Mouse (Mus musculus): ENCODE measurements around the gene Tmf1. TPM values are rescaled to one million over a fixed set of nuclear protein-coding genes. Genes with fewer than 3 reads are reported as not detected.

Gene Tmf1
- total and polyA plus RNA-seq, 3 experiments, result 12.7 to 26.4 (median 22.3) TPM

DNA sequence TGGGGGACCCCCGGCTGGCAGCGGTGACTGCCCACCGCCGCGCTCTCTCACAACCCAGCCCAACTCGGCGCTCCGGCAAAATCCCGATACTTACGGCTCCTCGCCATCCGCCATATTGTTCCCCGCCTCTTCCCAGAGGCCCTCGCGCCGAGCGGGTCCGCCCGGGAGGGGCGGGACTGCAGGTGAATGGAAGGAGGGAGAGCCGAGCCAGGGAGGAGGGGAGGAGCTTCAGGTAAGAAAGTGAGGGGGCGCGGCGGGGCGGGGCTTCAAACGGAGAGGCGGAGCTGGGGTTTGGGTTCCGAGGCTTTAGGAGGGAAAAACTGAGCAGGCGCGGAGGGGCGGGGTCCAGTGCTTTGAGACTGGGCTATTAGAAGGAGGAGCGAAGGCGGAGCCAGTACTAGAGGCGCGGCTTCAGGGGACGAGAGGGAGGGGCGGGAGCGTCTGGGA, 26.5 kb upstream of the Tmf1 start, which contains the start of gene Uba3:
TSS of gene Uba3 (minus strand) at position 209 of the 447 bp plus-strand sequence.
- H3K9me3 ChIP-seq (replicated peaks; ENCODE audit: low read length), result no peaks in the 10 kb centered on the region
- dilution Hi-C loops (cut with MboI; ENCODE audit: extremely low pct_ligation_motif_present, extremely low pct_unique_long_range_greater_than_20kb, low sequenced_read_pairs) (no loop called here), in situ Hi-C loops (cut with MboI; ENCODE audit: low pct_ligation_motif_present, low pct_unique_long_range_greater_than_20kb, low sequenced_read_pairs) (loop anchor here (25.0 kb wide), 1 partner anchor 632 kb away; no protein-coding TSS in a partner anchor)
- H3K4me3 ChIP-seq (replicated peaks in 1 of 3; ENCODE audit: low read depth in 2 of 3, low read length in 2 of 3, poor library complexity in 1 of 3), result peak within 1 kb of the TSS; percentile 72 to 84 (median 82)
- H3K27me3 ChIP-seq (replicated peaks), result no peaks in the 10 kb centered on the region
- peak within 1 kb of the TSS; percentile 11 for H3K4me2 ChIP-seq (ENCODE audit: insufficient read depth, low read depth, poor library complexity, severe bottlenecking)
- peaks cover 6 to 9% of the 10 kb centered on the region in 2 experiments for H3K36me3 ChIP-seq (replicated peaks in 1 of 2; ENCODE audit: control insufficient read depth in 1 of 2, insufficient read depth in 1 of 2, low read length in 1 of 2)
- peak; percentile 99 for DNase-seq (ENCODE audit: extremely low read depth)
- H3K9ac ChIP-seq (ENCODE audit: insufficient read depth, low read depth), result peak within 1 kb of the TSS; percentile 100
- H3K4me1 ChIP-seq (ENCODE audit: control insufficient read depth in 1 of 2, insufficient read depth in 2 of 2), result peaks cover 4 to 64% of the 10 kb centered on the region in 2 experiments
- H3K27ac ChIP-seq (ENCODE audit: insufficient read depth, low read depth), result peak within 1 kb of the TSS; percentile 54
- H3K79me2 ChIP-seq (replicated peaks; ENCODE audit: control insufficient read depth, extremely low read depth, insufficient read depth, poor library complexity, severe bottlenecking), result peaks cover 37% of the 10 kb centered on the region
- peak; percentile 93 for TF ChIP-seq POLR2A (IDR thresholded peaks at IDR 0.05; ENCODE audit: low read depth, low read length)
- no peak for TF ChIP-seq SMC3 (IDR thresholded peaks at IDR 0.05; ENCODE audit: low read depth, low read length)
- peak; percentile 81 for TF ChIP-seq NRF1 (IDR thresholded peaks at IDR 0.05; ENCODE audit: low read depth, low read length)
- TF ChIP-seq ZKSCAN1 (IDR thresholded peaks at IDR 0.05; ENCODE audit: borderline replicate concordance, low read depth, low read length), result no peak
- TF ChIP-seq MEF2A (IDR thresholded peaks at IDR 0.05; ENCODE audit: borderline replicate concordance, low read depth, low read length), result peak; percentile 67; the same call in 1 of the 2 replicates
- peak; percentile 42; the same call in 1 of the 2 replicates for TF ChIP-seq ELF1 (IDR thresholded peaks at IDR 0.05; ENCODE audit: low read depth, low read length)
- TF ChIP-seq ZNF384 (IDR thresholded peaks at IDR 0.05; ENCODE audit: low read depth, low read length), result no peak
- 0 out of 2 replicates have a peak, but pooled peaks have one; percentile 55 for TF ChIP-seq KAT2A (IDR thresholded peaks at IDR 0.05; ENCODE audit: insufficient replicate concordance, low read length)
- no peak for TF ChIP-seq EP300 (IDR thresholded peaks at IDR 0.05; ENCODE audit: low read length)
- TF ChIP-seq IRF4 (IDR thresholded peaks at IDR 0.05; ENCODE audit: low read depth, low read length), result peak; percentile 44; the same call in 1 of the 2 replicates
- TF ChIP-seq ZMIZ1 (IDR thresholded peaks at IDR 0.05; ENCODE audit: low read depth, low read length), result peak; percentile 91
- TF ChIP-seq E2F4 (IDR thresholded peaks at IDR 0.05; ENCODE audit: insufficient replicate concordance, low read depth, low read length), result no peak
- no peak for TF ChIP-seq USF1 (IDR thresholded peaks at IDR 0.05; ENCODE audit: low read depth, low read length)
- TF ChIP-seq MAFK (IDR thresholded peaks at IDR 0.05; ENCODE audit: insufficient replicate concordance, low read length), result no peak
- no peak for TF ChIP-seq BHLHE40 (IDR thresholded peaks at IDR 0.05; ENCODE audit: low read depth, low read length)
- no peak for TF ChIP-seq CHD1 (IDR thresholded peaks at IDR 0.05; ENCODE audit: low read depth, low read length)
- no peak for TF ChIP-seq RCOR1 (conservative IDR thresholded peaks at IDR 0.05; ENCODE audit: low read depth, low read length)
- no peak for TF ChIP-seq RAD21 (IDR thresholded peaks at IDR 0.05; ENCODE audit: low read depth, low read length)
- TF ChIP-seq UBTF (IDR thresholded peaks at IDR 0.05; ENCODE audit: low read depth, low read length), result no peak
- no peak for TF ChIP-seq USF2 (conservative IDR thresholded peaks at IDR 0.05; ENCODE audit: low read depth, low read length)
- TF ChIP-seq CHD2 (IDR thresholded peaks at IDR 0.05; ENCODE audit: low read length), result 0 out of 2 replicates have a peak, but pooled peaks have one; percentile 14
- TF ChIP-seq MYC (IDR thresholded peaks at IDR 0.05; ENCODE audit: low read depth, low read length), result no peak
- no peak for TF ChIP-seq ETS1 (conservative IDR thresholded peaks at IDR 0.05; ENCODE audit: low read depth, low read length)
- peak; percentile 89 for TF ChIP-seq NELFE (IDR thresholded peaks at IDR 0.05; ENCODE audit: low read depth, low read length)
- no peak for TF ChIP-seq CTCF (conservative IDR thresholded peaks at IDR 0.05 in 1 of 2, IDR thresholded peaks at IDR 0.05 in 1 of 2; ENCODE audit: low read depth in 2 of 2, low read length in 2 of 2)
- peak; percentile 84 for TF ChIP-seq MAZ (IDR thresholded peaks at IDR 0.05; ENCODE audit: low read depth, low read length)
- no peak for TF ChIP-seq JUN (IDR thresholded peaks at IDR 0.05; ENCODE audit: insufficient read depth, low read depth, low read length)
- TF ChIP-seq ZC3H11A (IDR thresholded peaks at IDR 0.05; ENCODE audit: low read depth, low read length), result no peak
- TF ChIP-seq MAX (IDR thresholded peaks at IDR 0.05; ENCODE audit: low read length), result no peak
- TF ChIP-seq JUND (conservative IDR thresholded peaks at IDR 0.05; ENCODE audit: low read depth, low read length), result no peak
- no peak for TF ChIP-seq GABPA (IDR thresholded peaks at IDR 0.05; ENCODE audit: insufficient replicate concordance, low read depth, low read length)
- TF ChIP-seq PAX5 (IDR thresholded peaks at IDR 0.05; ENCODE audit: low read length), result no peak
- TF ChIP-seq TBP (conservative IDR thresholded peaks at IDR 0.05; ENCODE audit: low read depth, low read length), result 0 out of 2 replicates have a peak, but pooled peaks have one; percentile 16
- TF ChIP-seq SIN3A (IDR thresholded peaks at IDR 0.05; ENCODE audit: low read length), result no peak
- TF ChIP-seq MXI1 (IDR thresholded peaks at IDR 0.05; ENCODE audit: low read depth, low read length), result peak; percentile 60; the same call in 1 of the 2 replicates
- TF ChIP-seq POLR2AphosphoS2 (IDR thresholded peaks at IDR 0.05; ENCODE audit: low read depth, low read length), result no peak
- peak; percentile 98 for TF ChIP-seq TCF12 (IDR thresholded peaks at IDR 0.05; ENCODE audit: low read depth, low read length)
- peak; percentile 76 for TF ChIP-seq HCFC1 (IDR thresholded peaks at IDR 0.05; ENCODE audit: low read depth, low read length)

Data from CH12.LX (cell line).